8 mouse cellular contexts compared by ENCODE assay signal in genomic region chr9:70257289-70258101, GRCm38 (mm10). TPM values are rescaled to one million over a fixed set of nuclear protein-coding genes. Genes with fewer than 3 reads are reported as not detected.
DNase-seq lines count a peak whose midpoint lies in the region; ATAC-seq lines count a peak whose summit lies in the region.

No protein-coding gene starts in this region.

- 39% methylated on average over 13 of the region's 13 CpGs for WGBS in heart, embryonic 11.5 days (ENCODE audit: insufficient replicate concordance)
- WGBS in intestine, embryonic 16.5 days = 37% methylated on average over 13 of the region's 13 CpGs

- intact Hi-C loops in heart, postnatal 10 days (cut with DNase I) = loop anchor here (5.0 kb wide), 1 partner anchor 35 kb away; no protein-coding TSS in a partner anchor

- H3K9ac ChIP-seq in heart, embryonic 11.5 days (ENCODE audit: low read depth, low read length) = no peak overlapping the region
- H3K9ac ChIP-seq in intestine, embryonic 16.5 days (ENCODE audit: low read depth, low read length) = no peak overlapping the region

- DNase-seq in heart, postnatal 10 days = no peak
- peak; percentile 84 for DNase-seq in adrenal gland, adult 8-10 months
- no peak for DNase-seq in cerebellum, adult 18-20 months
- no peak for DNase-seq in liver
- DNase-seq in frontal cortex, postnatal 25 days (ENCODE audit: low spot score in 2 of 2) = no peak

- H3K4me3 ChIP-seq in heart, embryonic 11.5 days (ENCODE audit: low read depth, low read length) = no peak overlapping the region
- no peak overlapping the region for H3K4me3 ChIP-seq in intestine, embryonic 16.5 days (ENCODE audit: low read length)

- no peak overlapping the region for H3K27ac ChIP-seq in heart, embryonic 11.5 days (ENCODE audit: low read depth, low read length)
- peak overlapping the region; percentile 24; the same call in 1 of the 2 replicates for H3K27ac ChIP-seq in intestine, embryonic 16.5 days (ENCODE audit: low read length)

- H3K27me3 ChIP-seq in heart, embryonic 11.5 days (ENCODE audit: control insufficient read depth, insufficient read depth, low read length) = no peaks in the 10 kb centered on the region
- H3K27me3 ChIP-seq in intestine, embryonic 16.5 days (replicated peaks; ENCODE audit: control insufficient read depth, insufficient read depth, low read length) = no peaks in the 10 kb centered on the region

- ATAC-seq in heart, embryonic 11.5 days (replicated peaks; ENCODE audit: insufficient number of reproducible peaks, low FRiP score, low TSS enrichment) = no peak
- ATAC-seq in intestine, embryonic 16.5 days = peak; percentile 36; the same call in 1 of the 2 replicates
- ATAC-seq in megakaryocyte, adult 5-6 weeks (ENCODE audit: poor library complexity, severe bottlenecking) = peak; percentile 28; the same call in 1 of the 2 replicates

- H3K4me1 ChIP-seq in heart, embryonic 11.5 days (ENCODE audit: control insufficient read depth, insufficient read depth, low read length) = peaks cover 21% of the 10 kb centered on the region
- H3K4me1 ChIP-seq in intestine, embryonic 16.5 days (ENCODE audit: control insufficient read depth, insufficient read depth, low read length) = peaks cover 20% of the 10 kb centered on the region

- no peaks in the 10 kb centered on the region for H3K9me3 ChIP-seq in heart, embryonic 11.5 days (replicated peaks; ENCODE audit: control insufficient read depth, low read length)
- no peaks in the 10 kb centered on the region for H3K9me3 ChIP-seq in intestine, embryonic 16.5 days (ENCODE audit: control insufficient read depth, low read length)

- no peaks in the 10 kb centered on the region for H3K36me3 ChIP-seq in heart, embryonic 11.5 days (ENCODE audit: control insufficient read depth, insufficient read depth, low read length)
- H3K36me3 ChIP-seq in intestine, embryonic 16.5 days (ENCODE audit: control insufficient read depth, insufficient read depth, low read length) = no peaks in the 10 kb centered on the region

- H3K4me2 ChIP-seq in heart, embryonic 11.5 days = peak overlapping the region; percentile 7; the same call in 1 of the 2 replicates
- H3K4me2 ChIP-seq in intestine, embryonic 16.5 days (ENCODE audit: low read depth, low read length) = no peak overlapping the region

RNA-seq across cellular contexts. Expression of gene Myo1e, which starts 50.3 kb away (rescaled TPM):
- 10.7 and 11.2 TPM in 2 replicates for polyA plus RNA-seq in heart, embryonic 11.5 days (2014; fragmentation: Nextera tagmentation; extraction: Ambion mirVana)
- total RNA-seq in heart, postnatal 10 days (2021) = 10 to 100 TPM; 22.6 to 23.3 TPM
- total RNA-seq in adrenal gland, adult 8-10 months (2022) = 10 to 100 TPM; 23.3 to 30.4 (median 30.2) TPM
- polyA plus RNA-seq in intestine, embryonic 16.5 days (2015; fragmentation: Nextera tagmentation; extraction: Ambion mirVana) = 18.2 and 19.5 TPM in 2 replicates
- 0.59 TPM in 1 of 2 replicates, not detected in the other for total RNA-seq in megakaryocyte, adult 5-6 weeks (2015)
- 0.51 and 1.1 TPM in 2 replicates for total RNA-seq in megakaryocyte, adult 5-6 weeks (2017)

Comparison
In these comparisons a context has a peak if more than half of its experiments do, and no peak if none do; other contexts are left out.
1. RNA of gene Myo1e, which starts 50.3 kb away (total RNA-seq): 23.3 to 30.4 TPM in adrenal gland, adult 8-10 months and 22.6 to 23.3 TPM in heart, postnatal 10 days; 0.51 to 1.1 TPM in megakaryocyte, adult 5-6 weeks; every median in the first group is over 10 times any median in the second.